In genomic region chr19:16141857-16142256, GRCm38 (mm10) we compare ENCODE assay signal across 13 mouse cellular contexts. TPM values are rescaled to one million over a fixed set of nuclear protein-coding genes. Genes with fewer than 3 reads are reported as not detected.
DNase-seq lines count a peak whose midpoint lies in the region; ATAC-seq and TF ChIP-seq lines count a peak whose summit lies in the region.
"Had no signal": no experiment of that assay in that cellular context is flagged by ENCODE, and none has a peak within 500 bp of the region (broad histone marks: within the 10 kb centered on the region; RNA-seq: fewer than 3 reads in every experiment).

No protein-coding gene starts in this region.

- H3K27ac ChIP-seq in cerebellum, adult 2 months (ENCODE audit: insufficient read depth, low read length), result no peak overlapping the region
- no peak overlapping the region for H3K27ac ChIP-seq in intestine, postnatal 0 days (ENCODE audit: low read depth, low read length)
- H3K27ac ChIP-seq: embryonic facial prominence, embryonic 12.5 days; kidney, postnatal 0 days; midbrain, embryonic 12.5 days had no signal

- 25% methylated on average over 4 of the region's 4 CpGs for WGBS in cerebellum, adult 2 months
- 31% methylated on average over 4 of the region's 4 CpGs for WGBS in intestine, postnatal 0 days

- no peak for TF ChIP-seq CTCF in cerebellum, adult 2 months (IDR thresholded peaks at IDR 0.05; ENCODE audit: borderline replicate concordance, insufficient read depth, low read depth, low read length)
- no peak for TF ChIP-seq CTCF in intestine, postnatal 0 days (IDR thresholded peaks at IDR 0.05; ENCODE audit: low read depth)

- no peak for TF ChIP-seq POLR2A in cerebellum, adult 2 months (IDR thresholded peaks at IDR 0.05; ENCODE audit: borderline replicate concordance, insufficient read depth, low read length)

- H3K27me3 ChIP-seq in cerebellum, adult 2 months (ENCODE audit: control insufficient read depth, insufficient read depth, low read length), result no peaks in the 10 kb centered on the region
- H3K27me3 ChIP-seq in intestine, postnatal 0 days (replicated peaks; ENCODE audit: control insufficient read depth, insufficient read depth, low read length), result no peaks in the 10 kb centered on the region
- H3K27me3 ChIP-seq: embryonic facial prominence, embryonic 12.5 days; midbrain, embryonic 12.5 days; Patski had no signal

- 0 out of 2 replicates have a peak, but pooled peaks have one; percentile 28 for ATAC-seq in intestine, postnatal 0 days
- ATAC-seq: Patski had no signal

- H3K4me3 ChIP-seq in cerebellum, adult 2 months (replicated peaks; ENCODE audit: insufficient read depth, low read depth, low read length), result no peak overlapping the region
- H3K4me3 ChIP-seq in intestine, postnatal 0 days (ENCODE audit: low read depth, low read length), result no peak overlapping the region
- H3K4me3 ChIP-seq: embryonic facial prominence, embryonic 12.5 days; midbrain, embryonic 12.5 days had no signal

- peak; percentile 31 to 34 for DNase-seq in cerebellum, adult 2 months
- DNase-seq in cerebellum, postnatal 4 days (ENCODE audit: low spot score in 2 of 2), result no peak
- peak; percentile 40 to 44 for DNase-seq in kidney, postnatal 36 days
- DNase-seq in kidney, adult 18-20 months, result no peak
- DNase-seq in lung, postnatal 36 days, result peak; percentile 82
- no peak for DNase-seq in cerebellum, postnatal 14 days
- DNase-seq in ovary, postnatal 14 days (ENCODE audit: low spot score), result no peak
- DNase-seq: B cell, adult 2 months had no signal

- H3K9ac ChIP-seq in intestine, postnatal 0 days (ENCODE audit: low read depth, low read length), result no peak overlapping the region
- H3K9ac ChIP-seq: embryonic facial prominence, embryonic 12.5 days; midbrain, embryonic 12.5 days had no signal

- H3K36me3 ChIP-seq in intestine, postnatal 0 days (ENCODE audit: control insufficient read depth, insufficient read depth), result no peaks in the 10 kb centered on the region

- no peak overlapping the region for H3K4me2 ChIP-seq in intestine, postnatal 0 days (replicated peaks; ENCODE audit: low read depth)
- H3K4me2 ChIP-seq: embryonic facial prominence, embryonic 12.5 days; midbrain, embryonic 12.5 days had no signal

- H3K4me1 ChIP-seq in cerebellum, adult 2 months (ENCODE audit: control insufficient read depth, insufficient read depth, low read length), result peaks cover 22% of the 10 kb centered on the region
- peaks cover 11% of the 10 kb centered on the region for H3K4me1 ChIP-seq in intestine, postnatal 0 days (replicated peaks; ENCODE audit: control insufficient read depth, insufficient read depth, low read length)

- no peaks in the 10 kb centered on the region for H3K9me3 ChIP-seq in intestine, postnatal 0 days (ENCODE audit: control insufficient read depth)
- H3K9me3 ChIP-seq: embryonic facial prominence, embryonic 12.5 days; midbrain, embryonic 12.5 days had no signal

RNA-seq across cellular contexts. Expression of gene Gnaq, which starts 9.2 kb away (rescaled TPM):
- 56.2 and 57.2 TPM in 2 replicates for polyA plus RNA-seq in cerebellum, adult 2 months (2012; rRNA removed)
- polyA plus RNA-seq in intestine, postnatal 0 days (2015; fragmentation: Nextera tagmentation; extraction: Ambion mirVana), result 17.1 and 17.8 TPM in 2 replicates

Comparison
In these comparisons a context has a peak if more than half of its experiments do, and no peak if none do; other contexts are left out.
1. DNase-seq: peak in cerebellum, adult 2 months (2 of 2), kidney, postnatal 36 days (2 of 2) and lung, postnatal 36 days (single experiment); none in cerebellum, postnatal 4 days (0 of 2), kidney, adult 18-20 months (single experiment), cerebellum, postnatal 14 days (0 of 2) and ovary, postnatal 14 days (single experiment).